8 mouse cellular contexts compared by ENCODE assay signal in the genomic region with DNA sequence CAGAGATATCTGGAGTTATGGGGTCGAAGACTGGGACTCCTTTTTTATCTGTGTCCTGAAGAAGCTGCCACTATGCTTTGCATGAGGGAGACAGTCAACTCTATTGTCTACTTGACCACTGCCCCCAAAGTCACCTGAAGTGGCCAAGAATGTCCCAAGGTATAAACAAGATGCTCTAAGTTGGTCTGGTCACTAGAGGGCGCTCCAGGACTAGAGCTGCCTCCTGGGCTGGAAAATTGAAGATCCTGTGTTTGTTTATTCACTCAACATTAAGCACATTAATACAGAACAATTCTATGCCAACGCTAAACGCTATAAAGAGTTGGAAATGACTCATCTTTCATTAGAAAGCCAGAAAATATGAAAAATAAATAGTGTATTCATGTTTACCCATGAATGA. TPM values are rescaled to one million over a fixed set of nuclear protein-coding genes. Genes with fewer than 3 reads are reported as not detected.
DNase-seq lines count a peak whose midpoint lies in the region; ATAC-seq and TF ChIP-seq lines count a peak whose summit lies in the region.

No protein-coding gene starts in this region.

- ATAC-seq in hindbrain, embryonic 12.5 days (ENCODE audit: low FRiP score): no peak

- H3K27me3 ChIP-seq in hindbrain, embryonic 10.5 days (ENCODE audit: insufficient read depth, poor library complexity, severe bottlenecking): no peaks in the 10 kb centered on the region
- no peaks in the 10 kb centered on the region for H3K27me3 ChIP-seq in hindbrain, embryonic 12.5 days
- H3K27me3 ChIP-seq in splenic B cell, adult 2 months (ENCODE audit: control insufficient read depth, insufficient read depth, low read length, poor library complexity, severe bottlenecking): no peaks in the 10 kb centered on the region

- 14% methylated on average over 4 of the region's 4 CpGs for WGBS in hindbrain, embryonic 10.5 days
- 19% methylated on average over 4 of the region's 4 CpGs for WGBS in hindbrain, embryonic 12.5 days

- intact Hi-C loops in heart, postnatal 25 days (cut with DNase I): loop anchor here (1.0 to 5.0 kb wide), 3 partner anchors 68 to 261 kb away; no protein-coding TSS in a partner anchor

- no peak for TF ChIP-seq POLR2A in cortical plate, adult 2 months (IDR thresholded peaks at IDR 0.05; ENCODE audit: extremely low read depth, insufficient read depth, low read length)

- no peaks in the 10 kb centered on the region for H3K9me3 ChIP-seq in hindbrain, embryonic 10.5 days
- no peaks in the 10 kb centered on the region for H3K9me3 ChIP-seq in hindbrain, embryonic 12.5 days (replicated peaks)

- H3K4me2 ChIP-seq in hindbrain, embryonic 12.5 days (replicated peaks): no peak overlapping the region

- no peaks in the 10 kb centered on the region for H3K36me3 ChIP-seq in hindbrain, embryonic 10.5 days
- H3K36me3 ChIP-seq in hindbrain, embryonic 12.5 days: no peaks in the 10 kb centered on the region
- no peaks in the 10 kb centered on the region for H3K36me3 ChIP-seq in splenic B cell, adult 2 months (ENCODE audit: control insufficient read depth, insufficient read depth, low read length, poor library complexity, severe bottlenecking)

- TF ChIP-seq CTCF in cortical plate, adult 2 months (IDR thresholded peaks at IDR 0.05; ENCODE audit: extremely low read depth, insufficient read depth, low read length): peak; percentile 95

- peak; percentile 63 for DNase-seq in hindbrain, embryonic 10.5 days (ENCODE audit: low spot score)
- DNase-seq in adrenal gland, adult 18-20 months (ENCODE audit: low spot score in 2 of 2): peak; percentile 69 to 73
- DNase-seq in heart, postnatal 25 days (ENCODE audit: low spot score): peak; percentile 32
- peak; percentile 56 to 66 for DNase-seq in layer of hippocampus, postnatal 36 days
- peak; percentile 84 for DNase-seq in naive thymus-derived CD4-positive, alpha-beta T cell, adult 2 months (ENCODE audit: low read depth)
- DNase-seq in splenic B cell, adult 2 months (ENCODE audit: low read depth, low spot score): peak; percentile 80

- peaks cover 38% of the 10 kb centered on the region for H3K4me1 ChIP-seq in hindbrain, embryonic 10.5 days (replicated peaks)
- peaks cover 34% of the 10 kb centered on the region for H3K4me1 ChIP-seq in hindbrain, embryonic 12.5 days
- H3K4me1 ChIP-seq in cortical plate, adult 2 months (ENCODE audit: control insufficient read depth, insufficient read depth, low read length): peaks cover 7% of the 10 kb centered on the region

- H3K27ac ChIP-seq in hindbrain, embryonic 10.5 days: no peak overlapping the region
- H3K27ac ChIP-seq in hindbrain, embryonic 12.5 days: no peak overlapping the region
- no peak overlapping the region for H3K27ac ChIP-seq in cortical plate, adult 2 months (ENCODE audit: insufficient read depth, low read length)

- H3K9ac ChIP-seq in hindbrain, embryonic 12.5 days: no peak overlapping the region

- no peak overlapping the region for H3K4me3 ChIP-seq in hindbrain, embryonic 10.5 days
- H3K4me3 ChIP-seq in hindbrain, embryonic 12.5 days: no peak overlapping the region
- H3K4me3 ChIP-seq in cortical plate, adult 2 months (ENCODE audit: insufficient read depth, low read length): no peak overlapping the region

RNA-seq across cellular contexts. Expression of a gene that starts 15.5 kb away (rescaled TPM):
- polyA plus RNA-seq in hindbrain, embryonic 10.5 days (2016; fragmentation: Nextera tagmentation; extraction: Ambion mirVana): not detected in 2 replicates
- polyA plus RNA-seq in hindbrain, embryonic 12.5 days (2016; fragmentation: Nextera tagmentation; extraction: Ambion mirVana): not detected in 2 replicates
- under 1 TPM in 1 of 2 experiments, not detected in 1; 0.32 TPM for total RNA-seq in adrenal gland, adult 18-20 months (2021)
- polyA plus RNA-seq in cortical plate, adult 2 months (2012; rRNA removed): 0.10 and 0.13 TPM in 2 replicates
- under 1 TPM in 1 of 2 experiments, not detected in 1; 0.22 TPM for total RNA-seq in heart, postnatal 25 days (2021)
- under 1 TPM in 1 of 2 experiments, not detected in 1; 0.30 TPM for total RNA-seq in layer of hippocampus, postnatal 36 days (2021)

RNA-seq across cellular contexts. Expression of a gene that starts 23.1 kb away (rescaled TPM):
- polyA plus RNA-seq in hindbrain, embryonic 10.5 days (2016; fragmentation: Nextera tagmentation; extraction: Ambion mirVana): not detected in 2 replicates
- polyA plus RNA-seq in hindbrain, embryonic 12.5 days (2016; fragmentation: Nextera tagmentation; extraction: Ambion mirVana): not detected in 2 replicates
- not detected for total RNA-seq in adrenal gland, adult 18-20 months (2021)
- polyA plus RNA-seq in cortical plate, adult 2 months (2012; rRNA removed): 0.15 and 0.19 TPM in 2 replicates
- not detected for total RNA-seq in heart, postnatal 25 days (2021)
- not detected for total RNA-seq in layer of hippocampus, postnatal 36 days (2021)

RNA-seq across cellular contexts. Expression of a gene that starts 24.4 kb away (rescaled TPM):
- polyA plus RNA-seq in hindbrain, embryonic 10.5 days (2016; fragmentation: Nextera tagmentation; extraction: Ambion mirVana): not detected in 2 replicates
- not detected in 2 replicates for polyA plus RNA-seq in hindbrain, embryonic 12.5 days (2016; fragmentation: Nextera tagmentation; extraction: Ambion mirVana)
- not detected for total RNA-seq in adrenal gland, adult 18-20 months (2021)
- not detected in 2 replicates for polyA plus RNA-seq in cortical plate, adult 2 months (2012; rRNA removed)
- total RNA-seq in heart, postnatal 25 days (2021): not detected
- not detected for total RNA-seq in layer of hippocampus, postnatal 36 days (2021)

RNA-seq across cellular contexts. Expression of a gene that starts 33.5 kb away (rescaled TPM):
- 0.05 TPM in 1 of 2 replicates, not detected in the other for polyA plus RNA-seq in hindbrain, embryonic 10.5 days (2016; fragmentation: Nextera tagmentation; extraction: Ambion mirVana)
- not detected in 2 replicates for polyA plus RNA-seq in hindbrain, embryonic 12.5 days (2016; fragmentation: Nextera tagmentation; extraction: Ambion mirVana)
- total RNA-seq in adrenal gland, adult 18-20 months (2021): 1 to 10 TPM in 1 of 2 experiments, under 1 TPM in 1; 0.50 to 1.2 TPM
- 0.06 and 0.10 TPM in 2 replicates for polyA plus RNA-seq in cortical plate, adult 2 months (2012; rRNA removed)
- total RNA-seq in heart, postnatal 25 days (2021): not detected
- not detected for total RNA-seq in layer of hippocampus, postnatal 36 days (2021)

Comparison
In these comparisons a context has a peak if more than half of its experiments do, and no peak if none do; other contexts are left out.
1. DNase-seq: peak in every context shown above with its lines; median percentile 84 in naive thymus-derived CD4-positive, alpha-beta T cell, adult 2 months; 80 in splenic B cell, adult 2 months; 71 in adrenal gland, adult 18-20 months; 63 in hindbrain, embryonic 10.5 days; 61 in layer of hippocampus, postnatal 36 days; 32 in heart, postnatal 25 days.